Mouse (Mus musculus) testis, postnatal 14 days (tissue): ENCODE data around the gene Ckm.

Source experiments
- DNase-seq: peaks from one replicate; pipeline ENCODE4 v3.0.0; 2021; ENCODE audit warnings: low spot score

Ckm gene

DNA sequence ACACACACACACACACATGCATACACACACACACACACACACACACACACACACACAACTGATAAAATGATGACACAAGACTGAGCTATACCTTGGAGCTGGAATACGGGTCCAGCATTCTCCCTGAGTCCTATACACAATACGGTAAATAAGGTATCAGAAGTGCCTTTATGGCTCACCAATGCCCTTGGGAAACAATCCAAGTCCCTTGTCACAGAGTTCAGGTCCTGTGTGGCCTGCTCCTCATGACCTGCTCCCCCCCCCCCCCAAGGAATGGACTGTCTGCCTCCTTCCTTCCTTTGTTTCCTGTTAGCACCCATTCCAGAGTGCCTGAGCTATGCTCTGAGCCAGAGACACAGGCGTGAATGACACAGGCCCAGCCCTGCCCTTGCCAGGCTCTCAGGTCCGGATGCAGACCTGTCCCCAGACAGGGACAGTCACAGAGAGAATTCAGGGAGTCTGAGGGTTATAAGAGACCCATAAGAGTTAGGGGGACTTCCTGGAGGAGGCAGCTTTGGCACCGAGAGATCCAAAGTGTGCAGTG is 62.1 kb downstream of the Ckm start:
- DNase-seq, result no peak

- no peak for DNase-seq
These were observed 63.1 kb downstream of the Ckm start for GRCm38 (mm10) chr7:19467638-19468037.

DNA sequence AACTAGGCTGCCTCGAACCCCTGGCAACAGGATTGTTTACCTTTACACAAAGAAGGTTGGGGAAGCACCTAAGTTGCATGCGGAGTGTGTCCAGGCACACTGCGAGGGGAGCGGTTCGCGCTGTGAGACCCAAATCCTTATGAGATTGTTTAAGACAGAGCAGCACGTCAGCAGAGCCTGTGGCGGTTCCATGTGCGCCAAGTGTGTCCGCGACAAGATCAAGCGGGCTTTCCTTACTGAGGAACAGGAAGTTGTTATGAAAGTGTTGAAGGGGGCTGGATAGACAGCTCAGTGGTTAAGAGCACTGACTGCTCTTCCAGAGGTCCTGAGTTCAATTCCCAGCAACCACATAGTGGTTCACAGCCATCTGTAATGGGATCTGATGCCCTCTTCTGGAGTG is 63.7 kb downstream of the Ckm start:
- no peak for DNase-seq

GRCm38 (mm10) chr7:19469404-19469803 is 64.8 kb downstream of the Ckm start:
- DNase-seq, result no peak

- no peak for DNase-seq
These were observed 65.7 kb downstream of the Ckm start for GRCm38 (mm10) chr7:19470308-19470707.

- DNase-seq, result no peak
These were observed 67.8 kb downstream of the Ckm start for GRCm38 (mm10) chr7:19472403-19472802.
